Mouse (Mus musculus) cerebellum, adult 18-20 months (tissue): Measurements from ENCODE around the gene Msi2.

Experiments
- DNase-seq, 2 experiments: peaks; one replicate each; pipeline ENCODE4 v3.0.0; 2021

The Msi2 gene

DNA sequence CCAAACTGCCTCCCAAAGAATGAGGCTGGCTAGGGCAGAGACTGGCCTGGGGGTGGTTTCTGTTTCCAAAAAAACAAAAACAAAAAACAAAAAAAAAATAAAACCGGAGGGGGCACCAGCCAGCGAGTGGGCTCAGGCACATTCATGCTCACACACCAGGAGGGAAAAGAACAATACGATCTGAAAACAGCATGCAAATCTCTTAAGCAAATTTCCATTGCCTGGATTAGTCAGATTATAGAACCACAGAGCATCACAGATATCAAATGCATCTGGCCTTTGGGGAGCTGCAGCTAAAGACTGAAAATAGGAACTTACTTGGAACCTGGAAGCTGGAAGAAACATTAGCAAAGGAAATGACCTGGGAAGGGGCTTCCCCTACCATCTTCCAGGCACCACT is 370.3 kb downstream of the Msi2 start:
- DNase-seq: no peak

DNA sequence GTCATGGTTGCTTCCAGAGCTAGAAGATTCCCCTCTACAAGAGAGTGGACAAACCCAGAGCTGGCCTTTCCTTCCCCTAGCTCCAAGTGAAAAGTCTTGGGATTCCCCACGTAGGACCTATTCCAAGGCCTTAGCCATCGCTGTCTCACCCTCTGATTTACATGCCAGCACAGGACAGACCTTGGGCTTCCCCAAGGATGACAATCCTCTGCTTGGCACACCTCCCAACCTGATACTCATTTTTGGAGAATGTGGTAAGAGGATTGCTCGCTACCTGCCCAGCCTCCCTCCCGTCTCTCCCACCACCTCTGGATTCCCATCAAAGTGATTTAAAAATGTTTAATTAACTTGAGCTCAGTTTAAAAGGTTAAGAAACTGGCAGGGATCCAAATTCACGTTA is 372.2 kb downstream of the Msi2 start:
- no peak for DNase-seq

DNA sequence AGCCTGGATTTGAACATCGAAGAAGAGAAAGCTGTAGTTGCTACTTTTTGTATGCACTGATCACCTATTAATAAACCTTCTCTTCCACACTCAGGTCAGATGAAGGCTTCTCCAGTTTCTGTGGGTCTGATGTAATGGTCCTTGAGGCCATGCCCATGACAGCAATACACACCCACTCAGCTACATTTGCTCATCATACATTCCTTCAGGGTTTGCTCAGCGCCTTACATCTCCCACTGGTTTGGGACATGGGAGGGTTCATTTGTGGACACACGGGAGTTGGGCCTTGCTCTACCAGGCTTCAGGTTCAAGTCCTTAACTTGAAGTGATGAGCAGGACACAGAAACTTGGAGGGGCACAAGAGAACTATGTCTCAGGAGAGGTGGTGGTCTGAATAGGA is 380.4 kb downstream of the Msi2 start:
- no peak for DNase-seq

DNA sequence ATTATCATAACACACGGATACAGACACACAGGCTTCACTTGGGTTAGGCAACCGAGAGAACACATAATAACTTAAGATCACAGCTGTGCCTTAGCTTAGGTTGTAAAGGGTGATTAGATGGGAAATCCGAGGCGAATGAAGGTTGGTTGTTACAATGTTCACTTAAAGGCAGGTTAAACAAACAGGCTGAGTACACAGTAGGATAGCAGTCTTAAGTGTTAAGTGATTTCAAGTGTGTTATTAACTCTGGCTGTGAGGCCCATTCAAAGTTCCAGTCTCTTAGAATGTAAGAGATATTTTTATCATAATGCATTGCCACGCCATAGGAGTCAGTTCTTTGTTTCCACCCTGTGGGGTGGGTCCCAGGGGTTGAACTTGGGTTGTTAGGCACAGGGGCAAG is 383.4 kb downstream of the Msi2 start:
- DNase-seq: no peak

DNA sequence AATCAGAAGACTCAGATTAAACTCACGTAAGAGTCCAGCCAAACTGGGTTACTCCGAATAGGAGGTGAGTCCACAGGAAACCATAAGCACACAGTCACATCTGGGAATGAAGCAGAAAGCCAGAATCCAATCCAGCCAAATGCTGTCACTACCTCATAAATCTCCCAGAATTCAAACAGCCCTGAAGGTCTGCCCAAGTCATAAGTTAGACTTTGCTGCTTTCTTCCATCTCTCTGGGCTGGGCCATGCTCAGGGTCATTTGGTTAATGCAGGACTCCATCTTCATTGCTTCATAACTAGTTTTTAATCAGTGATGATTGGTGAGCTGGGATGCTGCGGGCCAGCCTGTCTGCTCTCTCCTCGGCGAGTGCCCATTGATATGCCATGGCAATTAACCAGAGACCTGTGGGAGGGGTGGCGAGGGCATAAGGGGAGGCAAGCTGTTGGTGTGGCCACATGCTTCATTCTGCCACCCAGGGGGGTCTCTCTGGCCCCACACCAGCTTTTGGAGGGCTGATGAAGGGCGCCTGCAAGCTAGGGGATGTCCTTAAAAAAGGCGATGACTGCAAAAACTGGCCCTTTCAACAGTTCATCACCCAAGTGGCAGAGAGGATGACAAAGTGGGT is 385.9 kb downstream of the Msi2 start:
- DNase-seq: no peak

DNA sequence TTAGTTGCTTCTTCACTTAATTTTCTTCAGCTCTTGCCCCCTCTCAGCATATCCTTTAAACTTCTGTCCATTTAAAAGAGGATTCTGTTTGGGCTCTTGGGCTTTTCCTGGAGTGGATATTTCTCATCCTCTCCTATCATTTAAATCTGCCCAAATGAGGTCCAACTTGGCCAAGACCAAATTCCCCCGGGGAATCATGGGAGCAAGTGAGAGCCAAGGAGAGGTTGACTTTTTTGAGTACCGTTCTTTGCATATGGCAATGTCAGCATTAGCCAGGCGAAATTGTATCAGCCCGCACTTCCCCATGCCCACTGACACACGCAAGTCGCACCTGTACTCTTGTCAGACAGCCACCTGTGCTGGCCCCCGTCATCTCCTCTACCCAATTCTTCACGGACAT is 386.6 kb downstream of the Msi2 start:
- DNase-seq: no peak

DNA sequence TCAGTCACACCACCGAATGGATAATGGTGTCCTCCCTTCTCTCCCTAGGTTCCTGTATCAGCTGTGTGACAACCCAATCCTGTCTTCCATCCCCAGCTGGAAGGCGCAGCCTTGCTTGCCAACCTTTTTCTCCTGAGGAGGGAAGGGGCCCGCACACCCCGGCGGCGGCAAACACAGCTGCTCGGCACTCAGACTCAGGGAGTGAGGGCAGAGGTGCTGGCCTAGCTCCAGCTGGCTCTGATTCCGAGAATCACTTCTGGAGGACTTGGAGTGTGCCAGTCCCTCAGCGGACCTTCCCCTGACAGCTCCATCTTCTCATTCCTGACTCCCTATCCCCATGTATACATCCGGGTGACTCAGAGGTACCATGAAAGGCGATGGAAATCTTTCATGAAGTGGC is 387.5 kb downstream of the Msi2 start:
- DNase-seq: no peak

DNA sequence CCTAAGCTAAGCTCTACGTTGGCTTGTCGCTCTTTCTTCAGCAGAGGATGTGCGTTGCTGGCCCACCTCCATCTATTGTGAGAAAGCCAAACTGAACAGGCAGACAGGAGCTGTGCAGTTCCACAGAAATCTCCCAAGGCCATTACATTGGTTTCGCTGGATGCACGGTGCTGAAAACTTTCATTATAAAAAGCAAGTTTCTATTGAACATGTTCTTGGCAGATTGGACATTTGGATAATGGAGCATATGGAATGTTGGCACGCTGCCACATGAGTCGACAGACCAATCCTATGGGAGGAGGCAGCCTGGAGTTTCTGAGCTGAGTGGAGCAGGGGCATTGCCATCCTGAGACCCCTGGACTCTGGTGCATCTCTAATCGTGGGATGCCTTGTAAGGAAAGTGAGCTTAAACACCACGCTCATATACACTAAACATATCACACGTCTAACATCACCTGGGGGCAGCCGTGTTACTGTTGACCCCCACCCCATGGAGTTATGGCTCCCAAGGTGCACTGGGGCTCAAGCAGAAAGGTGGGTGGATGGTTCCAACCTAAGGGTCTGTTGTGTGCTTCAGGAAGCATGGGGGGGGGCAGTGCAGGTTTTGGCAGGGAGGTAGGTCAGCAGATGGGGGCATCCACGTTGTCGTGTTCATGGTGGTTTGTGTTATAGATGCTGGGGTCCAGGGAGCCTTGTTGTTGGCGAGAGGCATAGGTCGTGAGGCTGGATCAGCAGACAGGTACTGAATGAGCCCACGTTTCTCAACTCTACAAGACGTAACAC is 389.3 kb downstream of the Msi2 start:
- DNase-seq: no peak

DNA sequence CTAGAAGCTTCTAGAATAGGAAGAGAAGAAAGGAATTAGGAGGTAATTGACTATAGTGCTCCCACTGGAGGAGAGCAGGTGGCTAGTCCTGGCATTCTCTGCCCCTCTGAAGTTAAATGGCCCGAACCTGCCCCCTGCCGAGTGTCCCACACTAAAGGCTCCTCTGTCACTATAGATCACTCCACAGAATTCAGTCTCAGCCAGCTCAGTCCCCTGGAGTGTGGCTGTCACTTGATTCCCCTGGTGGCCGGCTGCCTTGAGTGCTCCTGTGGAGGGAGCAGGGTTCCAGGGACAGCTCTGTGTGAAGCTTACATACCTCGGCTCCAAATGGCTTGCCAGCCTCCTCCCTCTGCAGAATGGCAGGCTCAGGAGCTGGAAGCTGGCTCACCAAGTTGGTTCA is 391.3 kb downstream of the Msi2 start:
- no peak for DNase-seq

DNA sequence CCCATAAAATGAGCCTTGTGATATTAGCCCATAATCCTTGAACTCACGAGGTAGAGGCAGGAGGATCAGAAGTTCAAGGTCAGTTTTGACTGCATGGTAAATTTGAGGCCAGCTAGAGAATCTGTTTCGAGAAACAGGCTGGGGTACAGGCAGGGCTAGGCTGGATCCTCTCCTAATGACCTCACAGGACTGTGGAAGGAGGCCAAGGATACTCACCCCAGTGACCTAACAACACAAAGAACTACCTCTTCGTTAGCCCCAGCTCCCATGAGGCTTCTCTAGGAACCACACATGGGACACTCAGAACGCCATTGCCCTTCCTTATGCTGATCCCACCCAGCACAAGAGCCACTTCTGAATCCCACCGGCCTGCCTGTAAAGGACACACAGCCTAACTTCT is 399.5 kb downstream of the Msi2 start:
- no peak for DNase-seq

DNA sequence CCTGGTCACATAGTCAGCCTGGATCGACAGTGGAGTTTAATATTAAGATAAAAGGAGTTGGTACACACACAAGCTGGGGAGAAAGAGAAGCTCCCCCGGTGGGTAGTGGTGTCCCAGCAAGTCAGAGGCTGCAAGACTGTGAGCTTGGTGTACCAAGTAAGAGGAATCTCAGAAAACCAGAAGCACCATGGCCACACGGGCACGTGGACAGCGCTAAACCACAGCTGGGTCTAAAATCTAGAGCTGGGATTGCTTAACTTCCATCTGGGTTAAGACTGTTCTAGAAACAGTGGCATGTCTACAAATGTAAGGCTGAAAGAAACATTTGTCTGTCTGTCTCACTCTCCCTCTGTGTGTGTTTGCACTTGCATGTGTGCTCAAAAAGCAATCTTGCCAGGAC is 402.9 kb downstream of the Msi2 start:
- no peak for DNase-seq

DNA sequence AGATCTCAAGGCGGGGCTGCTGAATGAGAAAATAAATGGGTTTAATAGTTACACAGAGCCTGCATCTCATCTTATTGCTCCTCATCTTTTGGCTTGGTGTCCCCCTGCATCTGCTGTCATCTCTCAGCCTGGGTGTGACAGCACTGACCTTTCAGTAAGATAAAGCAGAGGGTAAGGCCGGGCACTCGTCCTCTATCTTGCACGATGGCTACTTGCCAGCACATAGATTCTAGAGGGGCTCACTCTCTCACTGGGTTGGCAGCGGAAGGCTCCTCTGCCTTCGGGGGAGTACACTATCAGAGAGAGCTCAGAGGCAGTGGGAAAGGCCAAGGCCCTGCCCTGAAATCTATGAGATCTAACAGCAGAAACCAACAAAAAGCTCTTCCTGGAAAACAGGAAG is 403.8 kb downstream of the Msi2 start:
- no peak for DNase-seq

DNA sequence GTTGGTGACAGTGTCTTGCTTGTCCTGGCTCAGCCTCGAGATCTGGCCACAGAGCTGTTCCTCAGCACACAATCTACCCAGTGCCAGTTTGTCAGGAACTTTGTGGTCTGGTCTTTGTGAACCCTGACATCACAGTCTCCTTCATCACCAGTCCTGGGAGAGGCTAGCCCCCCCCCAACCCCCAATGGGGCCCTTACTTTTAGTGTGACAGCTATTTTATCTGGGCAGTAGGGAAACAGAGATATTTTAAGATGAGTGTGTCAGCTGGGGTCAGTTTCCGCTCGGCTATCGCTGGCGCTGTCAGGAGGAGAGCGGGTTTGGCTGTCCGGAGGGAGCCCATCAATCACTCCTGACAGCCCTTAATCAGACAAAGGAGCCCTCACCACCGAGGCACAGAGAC is 404.8 kb downstream of the Msi2 start:
- no peak for DNase-seq

DNA sequence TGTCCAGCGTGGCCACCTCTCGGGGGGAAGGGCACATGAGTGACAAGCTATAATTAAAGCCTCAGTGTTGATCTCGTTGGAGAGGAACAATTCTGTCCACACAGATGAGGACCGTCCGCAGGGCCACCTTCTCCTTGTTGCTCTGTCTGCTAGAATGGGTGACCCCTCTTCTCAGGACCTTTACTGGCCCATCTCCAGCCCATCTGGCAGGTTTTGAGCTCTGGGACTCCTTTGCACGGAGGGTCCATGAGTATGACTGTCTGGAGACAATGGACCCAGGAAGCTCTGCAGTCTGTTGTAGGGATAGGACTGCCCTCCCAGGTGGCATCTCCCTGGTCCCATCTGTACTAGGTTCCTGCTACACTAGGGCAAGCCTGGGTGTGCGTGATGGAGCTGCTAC is 406.7 kb downstream of the Msi2 start:
- DNase-seq: no peak

DNA sequence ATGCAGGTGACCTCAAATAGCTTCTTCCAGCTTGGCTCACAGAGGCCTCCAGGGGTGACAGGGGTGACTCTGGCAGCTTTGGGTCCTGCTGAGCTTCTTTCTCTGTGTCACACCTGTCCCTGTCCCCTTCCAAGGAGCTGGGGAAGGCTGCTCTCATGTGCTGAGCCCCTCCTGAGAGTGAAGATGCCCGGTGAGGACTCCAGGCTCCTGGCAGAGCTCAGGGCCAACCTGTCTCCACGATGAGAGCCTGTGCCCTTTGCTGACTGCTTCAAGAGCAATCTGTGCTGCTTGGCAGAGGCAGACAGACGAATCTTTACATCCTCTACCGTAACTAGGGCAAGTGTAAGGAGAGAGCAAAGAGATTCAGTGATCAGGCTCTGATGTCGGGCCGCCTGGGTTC is 407.5 kb downstream of the Msi2 start:
- peak; percentile 42 to 48 for DNase-seq

DNA sequence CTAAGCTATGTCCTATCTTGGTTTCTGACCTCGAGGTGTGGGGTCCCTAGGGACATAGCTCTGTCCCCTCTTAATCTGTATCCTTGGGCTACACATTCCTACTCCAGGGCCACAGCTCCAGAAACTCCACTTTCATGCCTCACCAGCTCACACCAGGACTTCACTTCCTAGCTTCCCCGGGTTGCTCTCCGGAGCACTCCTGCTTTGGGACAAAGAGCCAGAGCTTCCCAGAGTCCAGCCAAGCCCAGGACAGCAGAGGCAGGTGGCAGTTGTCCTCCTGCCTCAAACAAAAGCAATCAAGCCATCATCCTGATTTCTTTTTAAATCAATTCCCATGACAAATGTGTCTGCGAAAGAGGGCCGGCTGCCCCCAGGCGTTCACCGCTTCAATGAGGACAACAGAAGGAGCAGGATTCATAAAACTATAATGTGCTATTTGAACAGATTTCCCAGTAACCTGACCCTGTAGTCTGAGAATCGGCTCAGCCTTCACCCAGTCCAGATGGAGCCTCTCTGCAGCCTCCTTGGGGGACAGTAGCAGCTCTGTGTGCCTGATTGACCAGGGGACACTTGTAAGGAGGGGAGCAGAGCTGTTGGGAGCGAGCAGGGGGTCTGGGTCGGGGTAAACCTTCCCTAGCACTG is 409.1 kb downstream of the Msi2 start:
- DNase-seq: no peak

DNA sequence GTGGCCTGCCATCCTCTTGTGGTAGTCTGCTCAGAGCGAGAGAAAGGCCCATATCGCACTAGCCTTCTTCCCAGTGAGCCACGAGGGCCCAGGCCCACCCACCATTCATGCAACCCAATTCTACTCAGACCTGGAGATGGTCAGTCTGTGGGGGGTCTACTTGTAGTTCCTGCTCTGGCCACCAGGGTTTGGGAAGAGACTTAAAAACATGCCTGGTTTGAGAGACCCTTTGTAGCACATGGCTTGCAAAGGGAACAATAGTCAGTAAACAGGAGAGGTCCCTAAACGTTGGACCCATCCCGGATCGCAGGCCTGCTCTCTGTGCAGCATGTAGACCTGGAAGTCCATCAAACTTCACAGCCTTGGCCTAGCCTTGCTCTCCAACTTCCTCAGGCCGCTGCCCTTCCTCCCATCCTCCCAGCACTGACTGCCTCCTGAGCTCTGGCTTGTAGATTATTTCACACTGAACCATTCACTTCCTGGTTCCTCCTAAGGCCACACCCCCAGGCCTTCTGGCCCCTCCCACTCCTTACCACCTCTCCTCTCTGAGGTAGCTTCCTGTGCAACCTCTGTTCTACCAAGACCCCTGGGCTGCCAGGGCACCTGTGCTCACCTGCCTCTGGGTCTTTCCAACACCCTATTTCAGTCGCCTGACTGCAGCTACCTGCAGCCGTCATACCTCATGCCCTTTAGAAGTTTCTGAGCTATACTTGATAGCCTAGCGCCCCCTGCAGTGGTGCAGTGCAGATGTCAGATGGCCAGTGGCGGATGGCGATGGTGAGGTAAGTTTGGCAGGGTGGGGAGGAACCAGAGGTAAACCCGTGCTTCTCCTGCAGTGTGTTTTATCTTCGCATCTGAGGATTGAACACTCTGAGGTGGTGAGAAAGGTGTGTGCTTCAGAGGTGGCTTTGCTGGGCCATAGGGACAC is 410.4 kb downstream of the Msi2 start:
- DNase-seq: no peak

DNA sequence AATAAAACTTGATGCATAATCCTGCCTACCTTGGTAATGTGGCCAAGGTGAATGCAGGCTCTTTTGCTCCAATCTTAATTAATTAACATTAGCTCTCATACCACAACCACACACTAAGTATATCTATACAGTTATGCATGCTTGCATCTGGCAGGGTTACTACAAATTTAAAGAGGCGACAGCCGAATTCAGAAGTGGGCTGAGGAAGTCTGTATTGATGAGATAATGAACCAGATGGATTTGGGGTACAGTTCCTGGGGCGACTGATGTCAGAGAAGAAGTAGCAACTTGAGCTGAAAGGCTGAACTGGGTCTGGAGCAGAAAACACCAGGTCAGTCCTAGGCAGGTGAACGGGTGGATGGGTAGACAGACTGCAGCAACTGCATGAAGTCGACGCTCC is 412.6 kb downstream of the Msi2 start:
- DNase-seq: no peak

DNA sequence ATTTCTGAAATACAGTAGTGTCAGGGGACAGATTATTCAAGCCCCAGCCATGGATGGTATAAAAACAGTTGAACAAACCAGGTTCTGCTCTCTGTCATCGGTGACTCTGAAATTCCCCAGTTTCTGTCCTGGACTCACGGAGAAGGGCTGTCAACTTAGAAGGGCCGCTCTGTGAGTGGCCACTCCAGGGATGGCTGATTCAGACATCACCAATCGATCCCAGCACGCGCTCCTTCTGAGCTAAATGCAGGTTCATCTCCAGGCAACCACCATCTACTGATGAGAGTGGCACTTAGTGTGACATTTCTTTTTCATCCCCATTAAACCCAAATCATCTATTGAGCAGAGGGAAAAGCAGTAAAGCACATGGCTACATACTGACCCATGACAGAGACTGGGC is 416.7 kb downstream of the Msi2 start:
- DNase-seq: no peak

DNA sequence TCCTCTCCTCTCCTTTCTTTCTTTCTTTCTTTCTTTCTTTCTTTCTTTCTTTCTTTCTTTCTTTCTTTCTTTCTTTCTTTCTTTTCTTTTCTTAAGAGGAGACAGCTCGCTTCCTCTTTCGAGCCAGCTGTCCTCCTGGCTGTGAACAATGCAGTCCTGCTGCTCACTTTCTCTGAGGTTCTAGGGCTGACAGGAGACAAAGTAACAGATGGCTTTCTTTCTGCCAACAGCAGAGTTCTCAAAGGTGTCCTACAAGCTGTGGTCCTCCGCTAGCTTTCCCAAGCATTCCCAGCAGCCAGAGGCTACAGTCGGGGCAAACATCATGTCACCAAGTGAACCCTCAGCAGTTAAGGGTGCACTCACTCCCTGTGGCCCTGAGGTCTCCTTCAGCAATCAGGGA is 419.0 kb downstream of the Msi2 start:
- DNase-seq: no peak

DNA sequence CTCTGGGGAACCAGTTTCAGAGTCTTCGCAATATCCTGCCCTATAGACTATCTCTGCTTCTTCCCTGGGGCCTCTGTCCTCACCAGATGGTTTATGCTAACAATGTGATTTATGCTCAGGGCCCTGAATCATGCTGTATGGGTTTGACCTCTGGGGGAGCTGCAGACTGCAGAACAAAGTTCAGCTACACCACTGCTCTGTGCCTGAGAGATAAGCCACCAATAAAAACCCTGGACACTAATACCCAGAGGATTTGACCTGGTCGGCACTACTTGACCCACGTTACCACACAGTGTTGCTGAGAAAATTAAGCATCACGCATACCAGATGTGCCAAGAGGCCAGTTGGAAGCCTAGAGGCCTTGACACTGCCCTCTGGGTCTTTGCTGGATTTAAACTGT is 420.8 kb downstream of the Msi2 start:
- DNase-seq: no peak

DNA sequence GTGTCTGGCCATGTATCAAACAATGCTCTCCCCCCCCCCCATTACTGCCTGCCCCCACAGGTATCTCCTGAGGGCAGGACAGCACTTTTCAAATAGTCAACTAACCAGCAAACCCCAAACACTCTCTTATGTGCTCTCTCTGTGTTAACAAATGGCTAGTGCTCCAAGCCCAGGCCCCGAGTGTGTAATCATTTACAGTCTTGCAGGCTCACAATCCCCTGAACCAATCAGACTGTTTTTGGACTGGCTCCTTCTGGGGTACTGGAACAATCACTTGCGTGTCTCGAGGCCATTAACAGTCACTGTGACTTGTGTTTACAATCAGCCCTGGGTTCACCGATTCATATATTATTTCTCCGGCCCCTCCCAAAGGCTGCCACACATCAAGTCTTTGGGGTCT is 423.0 kb downstream of the Msi2 start:
- no peak for DNase-seq

DNA sequence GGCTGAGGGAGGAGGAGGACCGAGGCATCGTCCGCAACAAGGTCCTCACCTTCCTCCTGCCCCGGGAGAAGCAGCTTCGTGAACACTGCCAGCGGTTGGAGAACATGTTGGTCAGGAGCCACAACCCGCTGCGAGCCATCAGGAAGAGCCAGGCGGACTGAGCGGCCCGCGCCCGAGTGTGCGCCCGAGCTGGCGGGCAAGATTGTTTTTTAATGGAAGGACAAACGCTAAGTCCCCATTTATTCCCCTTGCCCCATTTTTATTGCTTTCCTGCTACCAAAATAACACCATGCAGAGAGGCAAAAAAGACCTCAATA is 424.0 kb downstream of the Msi2 start:
- peak in 1 of 2 experiments; percentile 25 for DNase-seq
